Mouse (Mus musculus) spleen, adult 2 months (tissue): Measurements from ENCODE around the gene Tnfrsf19.

ENCODE experiments used
- CTCF ChIP-seq: fragments of 200-500 bp; IDR thresholded peaks from 2 replicates; pipeline ENCODE4 v1.5.1; 2011; ENCODE audit warnings: mild to moderate bottlenecking, inconsistent platforms; ENCODE audit not compliant: insufficient read depth, insufficient read length, insufficient replicate concordance; ENCODE audit errors: extremely low read depth
- POLR2A ChIP-seq: fragments of 200-500 bp; IDR thresholded peaks from 2 replicates; pipeline ENCODE4 v1.6.1; 2011; ENCODE audit warnings: low read depth, low read length, inconsistent platforms

DNA sequence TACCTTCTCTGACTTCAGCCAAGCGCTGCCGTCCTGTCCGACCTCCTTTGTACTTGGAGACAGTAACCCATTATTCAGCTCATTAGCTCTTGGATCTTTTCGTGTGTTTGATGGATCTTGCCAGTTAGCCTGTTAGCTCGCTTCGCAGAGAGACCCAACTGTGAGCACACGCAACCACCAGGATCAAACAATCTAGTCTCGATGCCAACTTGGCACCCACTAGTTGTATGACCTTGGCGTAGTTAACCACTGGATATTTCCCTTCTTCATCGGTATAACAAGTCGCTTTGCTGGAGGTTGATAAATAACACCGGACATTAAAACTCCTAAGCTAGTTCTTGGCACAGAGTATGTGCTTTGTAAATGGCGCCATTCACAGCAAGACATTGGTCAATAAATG is 6.1 kb downstream of the Tnfrsf19 start:
- TF ChIP-seq POLR2A = no peak
- no peak for TF ChIP-seq CTCF
